Mouse (Mus musculus) right cerebral cortex, adult 18-20 months (tissue): ENCODE results near the gene Olfr530.

Experiments used
- DNase-seq: peaks from one replicate; pipeline ENCODE4 v3.0.0; 2022; ENCODE audit warnings: mixed read lengths

Olfr530 gene

DNA sequence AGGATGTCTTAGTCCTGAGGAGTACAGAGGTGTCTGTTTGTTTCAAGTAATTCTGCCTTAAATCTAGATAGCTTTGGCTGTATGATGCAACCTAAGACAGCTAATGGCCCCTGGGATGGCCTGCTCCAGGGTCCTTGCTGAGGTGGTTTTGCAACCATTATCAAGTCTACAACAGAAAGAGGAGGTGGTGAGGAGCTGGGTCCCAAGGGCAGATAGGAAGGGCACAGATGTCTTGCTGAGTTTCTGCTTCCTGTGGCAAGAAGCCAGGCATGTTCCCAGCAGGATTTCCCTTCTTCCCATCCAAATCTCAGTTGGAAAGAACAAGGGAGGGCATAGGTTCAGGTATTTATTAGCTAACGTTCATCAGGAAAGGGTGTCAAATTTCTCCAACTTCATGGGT is at the start of gene Olfr530:
Olfr530 (minus strand) TSS at position 101 of the 400 bp plus-strand sequence.
- no peak for DNase-seq

DNA sequence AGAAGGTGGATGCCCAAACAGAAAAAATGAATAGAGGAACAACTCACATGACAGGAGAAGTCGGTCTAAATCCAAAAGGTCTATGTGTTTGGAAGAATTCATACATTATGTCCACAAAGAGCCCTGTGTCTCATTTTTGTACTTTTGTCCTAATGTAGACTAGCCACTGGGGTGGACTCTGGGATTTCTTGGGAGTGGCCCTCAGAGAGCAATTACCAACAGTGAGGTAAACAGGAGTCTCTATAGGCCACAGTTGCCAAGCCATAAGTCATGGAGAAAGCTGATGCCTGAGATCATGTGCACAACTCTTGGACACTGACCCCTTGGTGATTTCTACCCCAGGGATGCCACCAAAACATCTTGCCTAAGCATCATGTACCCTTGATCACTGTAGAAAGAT is 45.4 kb upstream of the Olfr530 start, which contains the start of gene Olfr532:
Olfr532 (minus strand) TSS at position 101 of the 400 bp plus-strand sequence.
- no peak for DNase-seq

DNA sequence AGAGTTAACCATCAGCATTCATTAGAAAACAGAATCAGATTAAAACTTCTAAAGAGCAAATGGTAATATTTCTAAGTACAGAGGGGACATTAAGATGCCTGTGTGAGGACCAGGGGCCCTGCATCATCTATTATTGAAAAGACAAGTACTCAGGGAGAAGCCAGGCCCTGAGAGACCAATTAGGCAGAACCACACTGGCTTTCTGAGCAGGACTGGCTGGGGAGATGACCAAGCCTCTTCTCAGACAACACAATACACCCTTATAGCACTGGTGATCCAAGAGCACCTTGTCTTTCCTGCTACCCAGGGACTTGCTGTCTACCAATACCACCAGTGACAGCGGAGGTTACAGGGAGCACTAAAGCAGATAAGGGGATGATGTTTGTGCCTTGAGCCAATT is 26.7 kb upstream of the Olfr530 start, which contains the start of gene Olfr531:
Olfr531 (minus strand) TSS at position 101 of the 400 bp plus-strand sequence.
- DNase-seq, result no peak

DNA sequence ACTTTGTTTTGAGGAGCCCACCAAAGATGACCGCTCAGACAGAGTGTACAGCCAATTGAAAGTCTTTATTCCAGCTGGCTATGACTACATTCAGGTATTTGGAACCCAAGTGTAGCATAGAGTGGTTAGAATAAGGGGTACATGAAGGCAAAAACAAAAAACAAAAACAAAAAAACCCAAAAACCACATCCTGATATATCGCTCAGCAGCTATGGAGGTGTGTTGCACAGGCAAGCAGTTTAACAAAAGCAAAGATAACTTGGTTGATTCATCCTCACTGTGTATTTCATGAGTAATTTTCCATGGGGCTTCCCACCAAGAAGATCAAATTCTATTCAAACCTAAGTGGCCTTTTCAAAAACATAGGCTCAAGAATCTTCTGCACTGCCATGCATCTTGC is 780 bp upstream of the Olfr530 start:
- DNase-seq, result no peak

DNA sequence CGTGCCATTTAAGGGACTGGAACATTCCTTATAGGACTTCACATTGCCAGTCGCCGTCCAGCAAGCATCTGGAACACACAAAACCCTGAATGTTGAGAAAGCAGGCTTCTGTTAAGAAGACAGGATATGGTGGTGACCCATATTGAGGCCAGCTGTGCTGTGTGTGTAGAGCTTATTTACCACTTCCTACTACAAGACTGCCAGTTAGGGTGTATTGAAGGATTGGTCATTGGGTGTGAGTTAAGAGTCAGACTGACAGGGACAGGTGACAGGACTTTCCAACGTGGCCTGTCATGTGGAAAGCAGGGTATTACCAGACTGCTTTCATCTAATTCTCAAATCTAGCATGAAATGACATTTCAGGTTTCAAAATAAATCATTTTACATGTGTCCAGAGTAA is 1.8 kb downstream of the Olfr530 start:
- no peak for DNase-seq

DNA sequence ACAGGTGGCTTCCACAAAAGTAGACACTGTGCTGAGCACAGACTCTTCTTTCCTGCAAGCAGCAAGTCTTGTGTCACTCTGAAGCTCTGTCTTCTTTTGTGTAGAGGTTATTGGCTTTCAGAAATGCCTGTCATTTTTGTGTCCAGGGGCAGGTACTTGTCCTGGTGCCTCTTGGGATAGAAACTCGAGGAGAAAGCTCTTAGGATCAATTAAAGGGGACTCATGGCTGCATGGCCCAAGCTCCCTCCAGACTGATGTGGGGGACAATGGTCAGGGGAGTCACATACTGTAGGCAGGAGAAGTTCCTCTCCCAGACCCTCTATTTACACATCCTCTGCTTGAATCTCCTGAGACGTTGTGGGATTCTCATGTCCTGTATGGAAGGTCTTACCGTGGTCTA is 14.6 kb downstream of the Olfr530 start, which contains the start of gene Olfr60:
Olfr60 (minus strand) TSS at position 101 of the 400 bp plus-strand sequence.
- no peak for DNase-seq

DNA sequence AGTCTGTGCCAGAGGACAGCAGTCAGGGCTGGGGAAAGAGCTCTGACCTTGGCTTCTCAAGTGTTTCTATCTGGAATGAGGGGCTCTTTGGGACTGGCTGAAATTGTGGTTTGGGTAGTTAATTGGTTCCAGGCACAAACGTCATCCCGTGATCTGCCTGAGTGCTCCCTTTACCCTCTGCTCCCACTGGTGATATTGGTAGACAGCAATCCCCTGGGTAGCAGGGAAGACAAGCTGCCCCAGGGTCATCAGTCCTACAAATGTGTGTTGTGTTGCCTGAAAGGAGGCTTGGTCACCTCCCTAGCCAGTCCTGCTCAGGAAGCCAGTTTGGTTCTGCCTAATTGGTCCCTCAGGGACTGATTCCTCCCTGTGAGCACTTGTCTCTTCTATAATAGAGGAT is 42.4 kb downstream of the Olfr530 start, which contains the start of gene Olfr527:
Olfr527 (plus strand) TSS at position 301 of the 400 bp plus-strand sequence.
- DNase-seq, result no peak

DNA sequence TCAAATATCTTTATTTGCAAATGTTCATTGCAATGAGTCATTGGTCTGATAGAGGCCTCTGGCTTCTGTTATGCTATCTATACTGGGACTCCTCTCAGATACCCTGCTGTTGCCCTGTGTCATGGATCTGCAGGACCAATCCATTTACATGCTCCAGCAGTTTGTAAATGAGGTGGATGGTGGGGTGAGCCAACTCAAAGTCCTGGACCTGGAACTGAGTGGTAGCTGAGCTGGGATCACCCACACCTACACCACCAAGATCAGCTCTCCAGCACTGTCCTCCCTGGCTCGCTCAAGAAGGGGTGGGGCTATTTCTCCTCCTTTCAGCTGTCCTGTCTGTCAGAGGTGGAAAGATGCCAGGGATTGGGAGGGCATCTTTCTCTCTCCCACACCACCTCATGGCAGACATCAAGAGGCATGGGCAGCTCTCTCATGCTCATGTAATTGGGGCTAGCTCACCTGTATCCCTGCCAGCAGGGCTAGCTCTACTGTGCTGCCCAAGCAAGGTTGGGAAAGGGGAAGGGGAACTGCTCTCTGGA is 46.3 kb downstream of the Olfr530 start:
- DNase-seq, result no peak
